Mouse (Mus musculus) spleen, adult 2 months (tissue): ENCODE measurements at regions not wholly inside any gene's neighbourhood (a gene's known extent, or its start where the extent isn't known, plus 50 kb on each side); places are given as distances from the start of the nearest gene placed in this dataset.

Experiments used
- DNase-seq, 2 experiments: peaks; one replicate each; pipeline versions ENCODE4 v3.0.0 to v3.0.0-alpha.2; 2012 to 2021; ENCODE audit warnings: low spot score in 2 of 2, low read depth in 1 of 2
- H3K27ac ChIP-seq: fragments of 200-500 bp; 2 replicates; pipeline ENCODE4 v1.5.1; 2012; ENCODE audit warnings: low read length, inconsistent platforms; ENCODE audit not compliant: insufficient read depth
- H3K27me3 ChIP-seq: fragments of 200-500 bp; 2 replicates; pipeline ENCODE4 v1.6.1; 2012; ENCODE audit warnings: mild to moderate bottlenecking, moderate library complexity, low read length, inconsistent platforms; ENCODE audit not compliant: control insufficient read depth, insufficient read depth
- H3K36me3 ChIP-seq: fragments of 200-500 bp; 2 replicates; pipeline ENCODE4 v1.6.1; 2012; ENCODE audit warnings: mild to moderate bottlenecking, low read length, inconsistent platforms; ENCODE audit not compliant: control insufficient read depth, insufficient read depth
- H3K4me1 ChIP-seq: fragments of 200-500 bp; 2 replicates; pipeline ENCODE4 v1.6.1; 2011; ENCODE audit warnings: inconsistent platforms; ENCODE audit not compliant: control insufficient read depth, insufficient read depth, insufficient read length
- H3K4me3 ChIP-seq: fragments of 200-500 bp; 2 replicates; pipeline ENCODE4 v1.5.1; 2011; ENCODE audit warnings: mild to moderate bottlenecking, inconsistent platforms; ENCODE audit not compliant: insufficient read depth, insufficient read length; ENCODE audit errors: extremely low read depth
- CTCF ChIP-seq: fragments of 200-500 bp; IDR thresholded peaks from 2 replicates; pipeline ENCODE4 v1.5.1; 2011; ENCODE audit warnings: mild to moderate bottlenecking, inconsistent platforms; ENCODE audit not compliant: insufficient read depth, insufficient read length, insufficient replicate concordance; ENCODE audit errors: extremely low read depth
- POLR2A ChIP-seq: fragments of 200-500 bp; IDR thresholded peaks from 2 replicates; pipeline ENCODE4 v1.6.1; 2011; ENCODE audit warnings: low read depth, low read length, inconsistent platforms
- WGBS: fragments of 180-500 bp; shearing (Covaris S2); methylation state at CpG from one replicate; pipeline ENCODE4 v1.1.7; 2018; 5-methylcytosine and 5-hydroxymethylcytosine counted together

GRCm38 (mm10) chr2:169033181-169033580 lies 77.8 kb upstream of the Zfp64 start:
- WGBS, result 79% methylated on average over 3 of the region's 3 CpGs
- no peaks in the 10 kb centered on the region for H3K27me3 ChIP-seq
- H3K36me3 ChIP-seq, result no peaks in the 10 kb centered on the region
- H3K4me3 ChIP-seq, result no peak overlapping the region
- H3K27ac ChIP-seq, result no peak overlapping the region
- no peak for DNase-seq
- no peaks in the 10 kb centered on the region for H3K4me1 ChIP-seq
- no peak for TF ChIP-seq POLR2A
- TF ChIP-seq CTCF, result no peak

DNA sequence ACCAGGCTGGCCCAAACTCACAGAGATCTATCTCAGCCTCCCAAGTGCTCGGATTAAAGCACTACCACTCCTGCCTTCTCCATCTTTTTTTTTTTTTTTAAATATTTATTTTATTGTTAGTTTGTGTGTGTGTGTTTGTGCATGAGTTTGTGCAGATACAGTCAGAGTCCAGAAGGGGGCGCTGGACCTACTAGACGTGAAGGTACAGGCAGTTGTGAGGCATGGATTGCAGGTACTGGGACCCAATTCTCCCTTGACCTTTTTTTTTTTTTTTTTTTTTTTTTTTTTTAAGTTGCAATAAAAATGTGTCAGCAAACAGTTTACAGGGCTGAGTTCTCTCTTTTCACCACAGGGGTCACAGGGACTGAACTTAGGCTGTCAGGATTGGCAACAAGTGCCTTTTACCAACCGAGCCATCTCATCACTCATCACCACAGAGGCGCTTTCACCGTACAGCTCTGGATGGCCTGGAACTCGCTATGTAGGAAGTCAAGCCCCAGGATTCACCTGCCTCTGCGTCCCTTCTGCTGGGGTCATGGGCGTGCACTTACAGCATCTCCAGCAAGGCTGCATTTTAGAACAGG lies 73.2 kb upstream of the Zfp64 start:
- H3K27me3 ChIP-seq, result no peaks in the 10 kb centered on the region
- no peaks in the 10 kb centered on the region for H3K4me1 ChIP-seq
- 78% methylated on average over 9 of the region's 9 CpGs for WGBS
- no peaks in the 10 kb centered on the region for H3K36me3 ChIP-seq
- no peak overlapping the region for H3K27ac ChIP-seq
- DNase-seq, result no peak
- no peak overlapping the region for H3K4me3 ChIP-seq
- TF ChIP-seq POLR2A (no peak), CTCF (no peak)

DNA sequence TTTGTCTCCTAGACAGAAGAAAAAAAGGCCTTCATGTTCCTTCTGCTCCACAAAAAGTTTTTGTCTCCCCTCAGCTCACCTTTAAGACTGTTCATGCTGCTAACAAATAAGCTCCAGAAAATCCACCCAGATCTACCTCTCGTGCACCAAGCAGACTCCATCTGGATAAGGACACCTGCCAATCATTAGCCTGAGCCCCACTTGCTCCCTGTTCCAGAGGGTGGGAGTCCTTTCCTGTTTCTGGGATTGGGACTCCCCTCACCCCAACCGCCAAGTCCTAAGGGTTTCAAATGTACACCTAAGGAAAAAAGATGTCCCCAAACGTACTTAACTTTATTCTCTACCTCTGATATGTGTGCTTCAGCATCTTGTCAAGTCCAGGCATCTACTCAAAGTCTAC lies 63.6 kb upstream of the Zfp64 start:
- TF ChIP-seq POLR2A, result no peak
- TF ChIP-seq CTCF, result no peak
- no peak for DNase-seq
- Histone ChIP-seq H3K27me3 (no peaks in the 10 kb centered on the region), H3K36me3 (no peaks in the 10 kb centered on the region), H3K4me1 (no peaks in the 10 kb centered on the region), H3K27ac (no peak overlapping the region), H3K4me3 (no peak overlapping the region)
- 72% methylated on average over 3 of the region's 3 CpGs for WGBS

GRCm38 (mm10) chr2:169010271-169010670 lies 54.9 kb upstream of the Zfp64 start:
- H3K4me1 ChIP-seq, result no peaks in the 10 kb centered on the region
- H3K36me3 ChIP-seq, result no peaks in the 10 kb centered on the region
- TF ChIP-seq POLR2A (no peak), CTCF (no peak)
- WGBS, result 89% methylated on average over 9 of the region's 9 CpGs
- no peak overlapping the region for H3K4me3 ChIP-seq
- H3K27ac ChIP-seq, result no peak overlapping the region
- H3K27me3 ChIP-seq, result no peaks in the 10 kb centered on the region; the same call in 1 of the 2 replicates
- DNase-seq, result no peak

GRCm38 (mm10) chr2:169008756-169009155 lies 53.4 kb upstream of the Zfp64 start:
- no peak overlapping the region for H3K4me3 ChIP-seq
- no peak for TF ChIP-seq CTCF
- no peak for TF ChIP-seq POLR2A
- no peak for DNase-seq
- WGBS, result 38% methylated on average over 20 of the region's 20 CpGs
- H3K27me3 ChIP-seq, result no peaks in the 10 kb centered on the region; the same call in 1 of the 2 replicates
- H3K36me3 ChIP-seq, result no peaks in the 10 kb centered on the region
- H3K27ac ChIP-seq, result no peak overlapping the region
- no peaks in the 10 kb centered on the region for H3K4me1 ChIP-seq

DNA sequence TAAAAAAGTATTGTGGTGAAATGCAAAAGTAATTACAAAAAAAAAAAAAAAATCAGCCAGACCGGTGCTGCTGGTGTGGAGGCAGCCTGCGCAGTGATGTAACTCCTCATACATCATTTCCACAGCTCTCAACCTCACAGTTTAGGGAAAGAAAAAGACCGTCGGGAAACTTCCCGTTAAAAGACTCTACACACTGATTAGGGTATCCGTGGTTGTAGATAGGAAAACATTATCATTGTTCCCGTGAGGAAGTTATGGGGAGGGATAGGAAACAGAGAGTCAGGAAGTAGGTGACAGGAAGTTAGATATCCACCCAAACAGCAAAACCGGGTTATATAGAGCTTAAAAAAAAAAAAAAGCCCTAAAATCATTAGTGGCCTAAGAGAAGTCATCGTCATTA lies 52.9 kb upstream of the Zfp64 start:
- 11% methylated on average over 9 of the region's 9 CpGs for WGBS
- no peaks in the 10 kb centered on the region; the same call in 1 of the 2 replicates for H3K27me3 ChIP-seq
- H3K36me3 ChIP-seq, result no peaks in the 10 kb centered on the region
- TF ChIP-seq CTCF, result no peak
- no peaks in the 10 kb centered on the region for H3K4me1 ChIP-seq
- no peak for DNase-seq
- H3K27ac ChIP-seq, result no peak overlapping the region
- no peak overlapping the region for H3K4me3 ChIP-seq

DNA sequence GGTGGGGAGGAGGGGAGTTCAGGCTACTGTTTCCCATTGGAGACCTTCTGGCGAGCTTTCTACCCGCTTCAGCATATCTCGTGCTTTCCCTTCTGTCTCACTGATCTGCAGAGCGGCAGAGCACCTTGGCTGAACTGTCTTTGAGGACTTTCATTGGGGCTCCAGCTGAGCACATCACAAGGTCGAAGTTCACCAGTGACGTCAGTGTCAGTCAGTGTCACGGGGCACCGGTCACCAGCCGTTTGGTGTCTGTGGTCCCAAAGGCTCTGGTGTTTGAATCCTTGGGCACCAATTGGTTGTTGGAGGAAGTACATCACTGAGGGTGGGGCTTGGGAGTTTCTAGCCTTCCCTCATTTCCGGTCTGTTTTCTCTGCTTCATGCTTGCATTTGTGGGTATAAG lies 51.2 kb upstream of the Zfp64 start:
- H3K27ac ChIP-seq, result no peak overlapping the region
- DNase-seq, result no peak
- H3K4me3 ChIP-seq, result no peak overlapping the region
- no peaks in the 10 kb centered on the region; the same call in 1 of the 2 replicates for H3K27me3 ChIP-seq
- WGBS, result 94% methylated on average over 10 of the region's 10 CpGs
- no peaks in the 10 kb centered on the region for H3K4me1 ChIP-seq
- no peak for TF ChIP-seq POLR2A
- no peaks in the 10 kb centered on the region for H3K36me3 ChIP-seq

GRCm38 (mm10) chr2:169005810-169006209 lies 50.4 kb upstream of the Zfp64 start:
- TF ChIP-seq POLR2A, result no peak
- TF ChIP-seq CTCF, result no peak
- no peaks in the 10 kb centered on the region; the same call in 1 of the 2 replicates for H3K27me3 ChIP-seq
- no peak overlapping the region for H3K4me3 ChIP-seq
- H3K36me3 ChIP-seq, result no peaks in the 10 kb centered on the region
- H3K27ac ChIP-seq, result no peak overlapping the region
- no peak for DNase-seq
- H3K4me1 ChIP-seq, result no peaks in the 10 kb centered on the region
- 90% methylated on average over 7 of the region's 7 CpGs for WGBS
